Mouse (Mus musculus): ENCODE measurements around the gene Gipc2. TPM values are rescaled to one million over a fixed set of nuclear protein-coding genes. Genes with fewer than 3 reads are reported as not detected.

Gipc2 gene
- total RNA-seq, 2 experiments from 2014 or later, result 3.8 to 5.4 TPM

- intact Hi-C loops (cut with DNase I), result loop anchor here (1.0 to 10.0 kb wide), 3 partner anchors 47 to 277 kb away; no protein-coding TSS in a partner anchor
- DNase-seq, result peak; percentile 68 to 80
Measured at GRCm38 (mm10) chr3:152191791-152192237, 25.8 kb upstream of the Gipc2 start.

- DNase-seq, result peak in 1 of 2 experiments; percentile 55
- intact Hi-C loops (cut with DNase I), result loop anchor here (10.0 kb wide), 1 partner anchor 276 kb away; no protein-coding TSS in a partner anchor
Measured at GRCm38 (mm10) chr3:152190679-152191477, 24.8 kb upstream of the Gipc2 start.

GRCm38 (mm10) chr3:152189306-152189705 is 23.3 kb upstream of the Gipc2 start:
- intact Hi-C loops (cut with DNase I), result no loop called here

GRCm38 (mm10) chr3:152186106-152186505 is 20.1 kb upstream of the Gipc2 start:
- intact Hi-C loops (cut with DNase I), result no loop called here

More at GRCm38 (mm10) chr3:152189306-152189705, 23.3 kb upstream of the Gipc2 start:
- DNase-seq, result peak; percentile 49 to 62

GRCm38 (mm10) chr3:152183522-152183921 is 17.5 kb upstream of the Gipc2 start:
- intact Hi-C loops (cut with DNase I), result no loop called here
- no peak for DNase-seq

More at GRCm38 (mm10) chr3:152186106-152186505, 20.1 kb upstream of the Gipc2 start:
- peak in 1 of 2 experiments; percentile 63 for DNase-seq

- intact Hi-C loops (cut with DNase I), result no loop called here
Measured at GRCm38 (mm10) chr3:152180624-152181023, 14.6 kb upstream of the Gipc2 start.

GRCm38 (mm10) chr3:152179285-152179684 is 13.3 kb upstream of the Gipc2 start:
- no peak for DNase-seq
- intact Hi-C loops (cut with DNase I), result no loop called here

More at GRCm38 (mm10) chr3:152180624-152181023, 14.6 kb upstream of the Gipc2 start:
- no peak for DNase-seq

GRCm38 (mm10) chr3:152178816-152179215 is 12.8 kb upstream of the Gipc2 start:
- intact Hi-C loops (cut with DNase I), result no loop called here
- no peak for DNase-seq

GRCm38 (mm10) chr3:152172322-152172935 is 6.4 kb upstream of the Gipc2 start:
- intact Hi-C loops (cut with DNase I), result no loop called here
- no peak for DNase-seq

GRCm38 (mm10) chr3:152171862-152172261 is 5.8 kb upstream of the Gipc2 start:
- intact Hi-C loops (cut with DNase I), result no loop called here
- DNase-seq, result no peak

GRCm38 (mm10) chr3:152171236-152171635 is 5.2 kb upstream of the Gipc2 start:
- intact Hi-C loops (cut with DNase I), result no loop called here
- no peak for DNase-seq

- intact Hi-C loops (cut with DNase I), result no loop called here
- no peak for DNase-seq
Measured at GRCm38 (mm10) chr3:152170407-152170806, 4.4 kb upstream of the Gipc2 start.

- intact Hi-C loops (cut with DNase I), result no loop called here
- DNase-seq, result no peak
Measured at GRCm38 (mm10) chr3:152168007-152168406, 2.0 kb upstream of the Gipc2 start.

- peak in 1 of 2 experiments; percentile 30 for DNase-seq
- intact Hi-C loops (cut with DNase I), result no loop called here
Measured at GRCm38 (mm10) chr3:152166699-152167451, 845 bp upstream of the Gipc2 start.

GRCm38 (mm10) chr3:152165351-152166098 is 505 bp downstream of the Gipc2 start:
- intact Hi-C loops (cut with DNase I), result no loop called here

GRCm38 (mm10) chr3:152165014-152165350 is 1.0 kb downstream of the Gipc2 start:
- DNase-seq, result no peak
- intact Hi-C loops (cut with DNase I), result no loop called here

More at GRCm38 (mm10) chr3:152165351-152166098, 505 bp downstream of the Gipc2 start:
- peak; percentile 68 for DNase-seq

- DNase-seq, result no peak
- intact Hi-C loops (cut with DNase I), result no loop called here
Measured at GRCm38 (mm10) chr3:152163320-152163719, 2.7 kb downstream of the Gipc2 start.

GRCm38 (mm10) chr3:152160607-152161006 is 5.4 kb downstream of the Gipc2 start:
- intact Hi-C loops (cut with DNase I), result no loop called here

GRCm38 (mm10) chr3:152159321-152159720 is 6.7 kb downstream of the Gipc2 start:
- no peak for DNase-seq
- intact Hi-C loops (cut with DNase I), result no loop called here

More at GRCm38 (mm10) chr3:152160607-152161006, 5.4 kb downstream of the Gipc2 start:
- no peak for DNase-seq
